Mouse (Mus musculus): Measurements from ENCODE around the gene Rora. TPM values are rescaled to one million over a fixed set of nuclear protein-coding genes. Genes with fewer than 3 reads are reported as not detected.

Rora gene
- polyA plus RNA-seq, 1 experiment from 2014 or later, result 6.0 TPM

DNA sequence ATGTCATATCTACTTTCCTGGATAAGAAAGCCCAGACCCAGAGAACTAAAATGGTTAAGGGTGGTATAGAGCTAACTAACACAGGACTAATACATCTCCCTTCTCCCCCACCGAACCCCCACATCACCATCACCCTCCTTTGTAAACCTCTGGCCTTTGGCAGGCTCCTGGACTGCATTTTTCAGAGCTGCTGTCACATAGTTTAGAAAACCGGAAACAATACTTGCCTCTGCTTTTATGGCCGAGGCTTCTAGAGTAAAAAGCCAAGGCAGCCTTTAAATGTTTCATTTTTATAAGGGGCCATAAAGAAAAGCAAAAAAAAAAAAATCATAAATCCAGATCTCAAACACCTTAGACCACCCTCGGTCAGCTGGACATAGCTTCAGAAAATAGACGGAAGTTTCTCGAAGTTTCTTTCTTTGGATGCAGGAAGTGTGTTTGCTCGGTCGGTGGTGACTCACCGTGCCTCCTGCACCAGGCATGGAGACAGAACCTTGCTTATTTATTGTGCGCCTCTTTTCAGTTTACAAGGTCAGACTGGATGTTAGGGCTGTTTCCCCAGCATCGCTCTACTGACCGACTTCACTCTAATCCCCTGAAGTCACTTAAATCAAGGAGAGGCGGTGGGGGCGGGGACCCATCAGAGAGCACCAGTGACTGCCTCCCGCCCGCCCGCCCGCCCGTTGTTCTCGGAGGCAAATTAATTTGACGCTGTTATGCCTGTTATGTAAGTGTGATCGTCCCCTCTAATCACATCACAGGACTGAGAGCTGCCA lies 471.6 kb downstream of the Rora start:
- no peak overlapping the region for H3K27ac ChIP-seq (replicated peaks)
- ATAC-seq (ENCODE audit: insufficient read depth), result no peak
- peak overlapping the region; percentile 22 for H3K4me3 ChIP-seq (replicated peaks)
- H3K4me1 ChIP-seq (replicated peaks), result no peaks in the 10 kb centered on the region
- no peaks in the 10 kb centered on the region for H3K36me3 ChIP-seq (replicated peaks)
- H3K27me3 ChIP-seq, result peaks cover 23% of the 10 kb centered on the region
- 6% methylated on average over 22 of the region's 22 CpGs for WGBS (ENCODE audit: insufficient replicate concordance)
- no peaks in the 10 kb centered on the region for H3K9me3 ChIP-seq (replicated peaks)
- H3K4me2 ChIP-seq, result peak overlapping the region; percentile 50
- H3K9ac ChIP-seq, result no peak overlapping the region

DNA sequence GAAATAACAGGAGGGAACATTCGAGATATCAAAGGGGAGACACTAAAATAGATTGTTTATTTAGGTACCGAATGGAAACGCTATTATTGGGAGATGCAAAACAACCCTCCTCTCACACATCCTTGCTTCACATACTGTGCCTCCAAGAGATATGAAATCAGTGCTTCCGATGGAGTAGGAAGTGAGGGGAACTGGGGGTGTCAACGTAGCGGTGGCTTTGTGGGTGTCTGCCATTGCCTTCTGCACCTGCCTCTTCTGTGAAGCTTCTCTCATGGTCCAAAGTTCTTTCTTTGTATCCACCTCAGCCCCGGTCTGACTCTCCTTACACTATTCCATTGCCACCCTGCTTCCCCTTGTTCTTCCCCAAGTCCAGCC lies 472.2 kb downstream of the Rora start:
- no peak overlapping the region for H3K27ac ChIP-seq (replicated peaks)
- no peak overlapping the region for H3K4me3 ChIP-seq (replicated peaks)
- H3K27me3 ChIP-seq, result peaks cover 23% of the 10 kb centered on the region
- no peak overlapping the region for H3K9ac ChIP-seq
- 23% methylated on average over 7 of the region's 7 CpGs for WGBS (ENCODE audit: insufficient replicate concordance)
- H3K4me2 ChIP-seq, result peak overlapping the region; percentile 50
- no peaks in the 10 kb centered on the region for H3K9me3 ChIP-seq (replicated peaks)
- ATAC-seq (ENCODE audit: insufficient read depth), result no peak
- no peaks in the 10 kb centered on the region for H3K36me3 ChIP-seq (replicated peaks)
- H3K4me1 ChIP-seq (replicated peaks), result no peaks in the 10 kb centered on the region

DNA sequence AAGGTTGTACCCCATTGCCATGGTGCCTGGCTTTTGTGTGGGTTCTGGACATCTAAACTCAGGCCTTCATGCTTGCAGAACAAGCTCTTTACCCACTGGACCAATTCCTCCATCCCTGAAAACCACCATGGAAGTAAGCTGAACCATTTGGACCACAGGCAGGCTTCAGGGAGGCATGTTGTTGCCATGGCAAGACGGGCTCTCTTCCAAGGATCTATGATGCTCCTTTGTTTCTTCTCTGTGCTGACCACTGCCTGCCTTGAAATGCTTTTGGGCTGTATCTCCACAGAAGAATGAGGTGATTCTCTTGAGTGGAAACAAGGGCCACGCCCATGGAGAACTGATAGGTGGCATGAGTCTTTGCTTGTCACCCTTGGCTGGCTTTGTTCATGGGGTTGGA lies 473.0 kb downstream of the Rora start:
- WGBS (ENCODE audit: insufficient replicate concordance), result 57% methylated on average over 2 of the region's 2 CpGs
- Histone ChIP-seq H3K4me1 (replicated peaks) (no peaks in the 10 kb centered on the region), H3K27me3 (peaks cover 23% of the 10 kb centered on the region), H3K36me3 (replicated peaks) (no peaks in the 10 kb centered on the region), H3K4me2 (no peak overlapping the region), H3K9ac (no peak overlapping the region), H3K27ac (replicated peaks) (no peak overlapping the region), H3K9me3 (replicated peaks) (no peaks in the 10 kb centered on the region), H3K4me3 (replicated peaks) (no peak overlapping the region)
- ATAC-seq (ENCODE audit: insufficient read depth), result no peak

DNA sequence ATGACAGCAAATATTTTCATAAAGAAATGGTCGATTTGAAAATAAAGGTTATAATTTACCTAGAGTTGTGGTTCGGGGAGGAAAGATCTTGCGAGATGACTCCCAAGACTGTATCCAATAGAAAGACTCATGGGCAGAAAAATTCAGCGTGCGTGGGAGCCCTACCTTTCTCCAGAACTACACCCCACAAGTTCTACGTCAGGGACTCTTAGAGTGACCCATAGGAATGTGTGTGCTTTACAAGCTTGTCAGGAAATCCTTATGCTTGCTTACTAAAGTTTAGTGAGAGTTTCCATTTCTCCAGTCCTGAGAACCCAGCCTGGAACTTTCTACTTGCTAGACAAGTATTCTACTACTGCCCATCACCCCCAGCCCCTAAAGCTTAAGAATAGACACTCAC lies 474.7 kb downstream of the Rora start:
- Histone ChIP-seq H3K9ac (no peak overlapping the region), H3K27me3 (peaks cover 23% of the 10 kb centered on the region), H3K36me3 (replicated peaks) (no peaks in the 10 kb centered on the region), H3K4me2 (no peak overlapping the region), H3K27ac (replicated peaks) (no peak overlapping the region), H3K4me1 (replicated peaks) (no peaks in the 10 kb centered on the region), H3K9me3 (replicated peaks) (no peaks in the 10 kb centered on the region), H3K4me3 (replicated peaks) (no peak overlapping the region)
- ATAC-seq (ENCODE audit: insufficient read depth), result no peak
- 52% methylated on average over 6 of the region's 6 CpGs for WGBS (ENCODE audit: insufficient replicate concordance)

DNA sequence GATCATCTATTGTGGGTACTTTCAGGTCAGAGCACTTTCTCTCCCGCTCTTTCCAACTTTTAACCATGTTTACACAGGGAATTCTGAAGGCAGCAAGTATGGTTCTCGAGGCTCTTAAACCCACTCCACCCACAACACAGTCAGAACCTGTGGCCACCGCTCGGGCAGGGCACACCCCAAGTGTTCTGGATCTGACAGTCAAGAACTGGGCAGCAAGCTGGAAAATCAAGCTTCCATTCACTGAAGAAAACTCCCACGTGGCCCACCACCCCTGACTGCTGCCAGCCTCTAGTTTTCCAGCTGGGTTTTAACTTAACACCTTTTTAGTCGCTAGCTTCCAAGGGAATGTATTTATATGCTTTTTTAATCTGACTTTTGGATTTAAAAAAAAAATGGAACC lies 479.4 kb downstream of the Rora start:
- Histone ChIP-seq H3K27ac (replicated peaks) (no peak overlapping the region), H3K9me3 (replicated peaks) (no peaks in the 10 kb centered on the region), H3K4me2 (no peak overlapping the region), H3K9ac (no peak overlapping the region), H3K4me3 (replicated peaks) (no peak overlapping the region), H3K36me3 (replicated peaks) (no peaks in the 10 kb centered on the region), H3K27me3 (no peaks in the 10 kb centered on the region), H3K4me1 (replicated peaks) (no peaks in the 10 kb centered on the region)
- ATAC-seq (ENCODE audit: insufficient read depth), result no peak
- 66% methylated on average over 6 of the region's 6 CpGs for WGBS (ENCODE audit: insufficient replicate concordance)

DNA sequence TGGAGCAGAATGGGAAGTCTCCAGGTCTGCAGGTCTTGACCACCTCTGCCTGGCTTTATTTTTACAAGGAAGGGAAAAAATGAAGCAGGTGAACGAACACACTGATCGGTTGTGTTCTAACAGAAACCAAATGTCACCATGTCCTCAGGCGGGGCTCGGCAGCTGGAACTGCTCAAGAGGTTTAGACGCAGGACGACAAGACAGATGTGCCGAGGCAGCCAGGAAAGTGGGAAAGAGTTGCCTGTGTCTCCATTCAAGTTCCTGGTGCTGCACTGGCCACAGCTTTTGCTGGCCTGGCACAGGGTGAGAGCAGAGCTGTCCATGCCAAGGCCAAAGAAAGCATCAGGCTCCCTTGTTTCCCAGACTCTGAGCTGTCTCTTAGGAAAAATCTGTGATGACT lies 480.1 kb downstream of the Rora start:
- no peaks in the 10 kb centered on the region for H3K36me3 ChIP-seq (replicated peaks)
- 69% methylated on average over 7 of the region's 7 CpGs for WGBS (ENCODE audit: insufficient replicate concordance)
- H3K4me3 ChIP-seq (replicated peaks), result no peak overlapping the region
- no peak overlapping the region for H3K27ac ChIP-seq (replicated peaks)
- no peaks in the 10 kb centered on the region for H3K27me3 ChIP-seq
- H3K9me3 ChIP-seq (replicated peaks), result no peaks in the 10 kb centered on the region
- no peak overlapping the region for H3K4me2 ChIP-seq
- no peaks in the 10 kb centered on the region for H3K4me1 ChIP-seq (replicated peaks)
- no peak overlapping the region for H3K9ac ChIP-seq
- ATAC-seq (ENCODE audit: insufficient read depth), result no peak

DNA sequence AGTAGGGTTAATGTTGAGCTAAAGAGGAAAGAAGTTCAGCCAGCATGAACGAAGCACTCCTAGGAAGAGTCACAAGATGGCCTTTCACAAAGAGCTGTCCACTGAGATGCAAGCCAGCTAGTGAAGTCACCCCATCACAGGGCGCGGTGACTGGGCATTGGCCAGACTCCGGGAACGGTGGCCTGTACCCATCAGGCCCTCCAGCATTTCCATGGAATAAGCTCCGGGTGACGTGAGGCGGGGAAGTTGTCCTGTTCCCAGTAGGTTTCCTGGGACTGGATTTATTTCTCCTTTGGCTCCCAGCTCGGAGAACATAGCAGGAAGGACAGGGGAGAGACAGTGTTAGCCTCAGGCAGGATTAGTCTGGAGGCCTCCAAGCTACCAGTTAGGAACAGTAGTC lies 481.0 kb downstream of the Rora start:
- Histone ChIP-seq H3K4me2 (no peak overlapping the region), H3K9ac (no peak overlapping the region), H3K27ac (replicated peaks) (no peak overlapping the region), H3K4me1 (replicated peaks) (no peaks in the 10 kb centered on the region), H3K9me3 (replicated peaks) (no peaks in the 10 kb centered on the region), H3K27me3 (no peaks in the 10 kb centered on the region), H3K36me3 (replicated peaks) (no peaks in the 10 kb centered on the region), H3K4me3 (replicated peaks) (no peak overlapping the region)
- WGBS (ENCODE audit: insufficient replicate concordance), result 73% methylated on average over 9 of the region's 9 CpGs
- ATAC-seq (ENCODE audit: insufficient read depth), result no peak

DNA sequence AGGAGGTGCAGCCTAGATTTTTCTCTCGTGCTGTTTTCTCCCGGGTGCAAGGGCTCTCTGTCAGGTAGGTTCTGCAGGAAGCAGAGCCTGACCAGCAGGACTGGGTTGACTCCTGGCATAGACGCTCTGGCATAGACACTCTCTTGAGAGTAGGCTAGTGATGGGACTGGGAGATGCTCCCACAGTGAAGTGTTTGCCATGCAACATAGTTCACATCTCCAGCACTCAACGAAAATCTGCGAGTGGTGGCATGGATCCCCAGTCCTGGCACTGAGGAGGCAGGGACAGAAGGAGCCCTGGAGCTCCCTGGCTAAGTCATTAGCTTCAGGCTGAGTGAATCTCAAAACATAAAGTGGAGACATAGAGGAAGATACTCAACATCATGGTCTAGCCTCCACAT lies 483.2 kb downstream of the Rora start:
- no peaks in the 10 kb centered on the region; the same call in 1 of the 2 replicates for H3K4me1 ChIP-seq (replicated peaks)
- no peak overlapping the region for H3K4me3 ChIP-seq (replicated peaks)
- no peak overlapping the region for H3K4me2 ChIP-seq
- no peak overlapping the region for H3K27ac ChIP-seq (replicated peaks)
- H3K9ac ChIP-seq, result no peak overlapping the region
- ATAC-seq (ENCODE audit: insufficient read depth), result no peak
- WGBS (ENCODE audit: insufficient replicate concordance), result 73% methylated on average over 5 of the region's 5 CpGs
- H3K27me3 ChIP-seq, result no peaks in the 10 kb centered on the region
- H3K9me3 ChIP-seq (replicated peaks), result no peaks in the 10 kb centered on the region
- H3K36me3 ChIP-seq (replicated peaks), result no peaks in the 10 kb centered on the region

DNA sequence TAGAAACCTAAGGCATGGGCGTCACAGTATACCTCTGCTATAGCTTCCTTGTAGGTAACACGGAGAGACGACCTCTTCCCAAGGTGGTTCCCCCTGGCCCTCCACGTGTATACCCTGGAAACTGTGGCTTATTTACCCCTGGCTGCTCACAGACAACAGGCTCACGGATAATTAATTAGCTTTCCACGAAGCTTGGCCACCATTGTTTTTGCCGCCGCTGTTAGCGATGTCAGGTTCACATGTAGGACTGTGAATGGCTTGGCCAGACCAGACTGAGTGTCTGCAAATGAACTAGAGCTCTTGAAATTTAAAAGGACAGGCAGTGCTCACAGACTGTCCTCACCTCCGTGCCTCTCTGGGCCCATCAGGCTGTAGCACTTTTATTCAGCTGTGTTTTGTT lies 483.8 kb downstream of the Rora start:
- H3K27me3 ChIP-seq, result no peaks in the 10 kb centered on the region
- no peak for ATAC-seq (ENCODE audit: insufficient read depth)
- H3K4me2 ChIP-seq, result no peak overlapping the region
- H3K27ac ChIP-seq (replicated peaks), result no peak overlapping the region
- H3K4me1 ChIP-seq (replicated peaks), result no peaks in the 10 kb centered on the region; the same call in 1 of the 2 replicates
- no peaks in the 10 kb centered on the region for H3K36me3 ChIP-seq (replicated peaks)
- no peak overlapping the region for H3K4me3 ChIP-seq (replicated peaks)
- no peaks in the 10 kb centered on the region for H3K9me3 ChIP-seq (replicated peaks)
- H3K9ac ChIP-seq, result no peak overlapping the region
- 56% methylated on average over 10 of the region's 10 CpGs for WGBS (ENCODE audit: insufficient replicate concordance)

DNA sequence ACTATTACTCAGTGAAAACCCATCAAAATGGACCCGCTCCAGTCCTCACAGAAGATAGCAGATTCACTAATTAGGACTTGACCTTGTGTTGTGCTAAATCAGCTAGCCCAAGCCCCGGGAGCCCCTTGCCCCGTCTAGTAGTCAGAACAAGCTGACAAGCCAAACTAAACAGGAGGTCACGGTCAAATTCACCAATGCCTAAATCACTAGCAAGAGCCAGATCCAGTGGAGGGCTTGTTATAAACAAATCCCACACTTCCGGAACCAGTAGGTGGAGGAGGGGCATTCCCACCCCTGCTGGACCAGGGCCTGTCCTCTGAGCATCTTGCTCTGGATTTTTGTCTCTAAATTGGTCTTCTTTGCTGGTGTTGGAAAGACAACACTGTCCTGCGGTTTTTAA lies 486.6 kb downstream of the Rora start:
- Histone ChIP-seq H3K27me3 (no peaks in the 10 kb centered on the region), H3K4me2 (no peak overlapping the region), H3K27ac (replicated peaks) (no peak overlapping the region), H3K9me3 (replicated peaks) (no peaks in the 10 kb centered on the region), H3K36me3 (replicated peaks) (no peaks in the 10 kb centered on the region), H3K9ac (no peak overlapping the region), H3K4me3 (replicated peaks) (no peak overlapping the region), H3K4me1 (replicated peaks) (no peaks in the 10 kb centered on the region; the same call in 1 of the 2 replicates)
- 61% methylated on average over 6 of the region's 6 CpGs for WGBS (ENCODE audit: insufficient replicate concordance)
- no peak for ATAC-seq (ENCODE audit: insufficient read depth)

DNA sequence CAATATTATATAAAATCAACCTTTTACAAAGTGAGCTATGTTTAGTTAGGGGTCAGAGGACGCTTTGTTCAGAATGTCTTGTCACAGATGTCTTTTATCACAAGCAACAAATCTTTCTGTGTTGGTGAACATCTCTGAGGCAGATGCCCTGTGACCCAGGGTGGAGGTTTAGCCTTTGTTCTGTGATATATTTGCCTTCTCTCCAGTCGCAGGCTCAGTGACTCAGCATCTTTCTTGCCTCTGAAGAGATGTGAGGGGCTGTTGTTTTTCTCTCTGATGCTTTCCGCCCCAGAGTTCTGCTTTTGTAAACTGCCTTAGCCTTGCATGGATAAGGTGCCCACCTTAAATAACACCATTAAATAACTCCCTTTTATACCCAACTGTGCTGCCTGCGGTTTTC lies 488.3 kb downstream of the Rora start:
- Histone ChIP-seq H3K9me3 (replicated peaks) (no peaks in the 10 kb centered on the region), H3K9ac (no peak overlapping the region), H3K4me2 (no peak overlapping the region), H3K36me3 (replicated peaks) (no peaks in the 10 kb centered on the region), H3K27ac (replicated peaks) (no peak overlapping the region), H3K4me3 (replicated peaks) (no peak overlapping the region), H3K27me3 (no peaks in the 10 kb centered on the region), H3K4me1 (replicated peaks) (no peaks in the 10 kb centered on the region; the same call in 1 of the 2 replicates)
- no peak for ATAC-seq (ENCODE audit: insufficient read depth)
- WGBS (ENCODE audit: insufficient replicate concordance), result 32% methylated on average over 4 of the region's 4 CpGs

DNA sequence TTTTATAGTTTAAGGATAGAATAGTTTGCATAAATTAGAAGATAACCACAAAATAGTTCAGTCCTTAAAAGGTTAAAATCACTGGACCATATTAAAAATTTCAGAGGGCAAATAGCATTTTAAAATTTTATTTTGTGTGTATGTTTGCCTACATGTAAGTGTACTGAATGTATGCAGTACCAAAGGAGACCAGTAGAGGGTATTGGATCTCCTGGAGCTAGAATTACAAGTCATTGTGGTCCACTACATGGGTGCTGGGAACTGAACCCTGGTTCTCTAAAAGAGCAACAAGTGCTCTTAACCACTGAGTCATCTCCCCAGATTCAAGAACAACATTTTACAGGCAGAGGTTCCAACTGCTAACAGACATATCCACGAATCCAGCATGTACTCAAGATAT lies 493.4 kb downstream of the Rora start:
- Histone ChIP-seq H3K27ac (replicated peaks) (no peak overlapping the region), H3K36me3 (replicated peaks) (no peaks in the 10 kb centered on the region), H3K9ac (no peak overlapping the region), H3K4me3 (replicated peaks) (no peak overlapping the region), H3K4me1 (replicated peaks) (no peaks in the 10 kb centered on the region; the same call in 1 of the 2 replicates), H3K27me3 (no peaks in the 10 kb centered on the region), H3K4me2 (no peak overlapping the region), H3K9me3 (replicated peaks) (no peaks in the 10 kb centered on the region; the same call in 1 of the 2 replicates)
- WGBS (ENCODE audit: insufficient replicate concordance), result 57% methylated on average over 1 of the region's 1 CpGs
- no peak for ATAC-seq (ENCODE audit: insufficient read depth)

All from liver, embryonic 15.5 days (tissue).